Mouse (Mus musculus) frontal cortex, postnatal 10 days (tissue): ENCODE measurements at regions not wholly inside any gene's neighbourhood (a gene's known extent, or its start where the extent isn't known, plus 50 kb on each side); places are given as distances from the start of the nearest gene placed in this dataset.

Experiments
- DNase-seq, 2 experiments: peaks; one replicate each; pipeline ENCODE4 v3.0.0; 2022; ENCODE audit warnings: low spot score in 2 of 2, mixed read lengths in 1 of 2

DNA sequence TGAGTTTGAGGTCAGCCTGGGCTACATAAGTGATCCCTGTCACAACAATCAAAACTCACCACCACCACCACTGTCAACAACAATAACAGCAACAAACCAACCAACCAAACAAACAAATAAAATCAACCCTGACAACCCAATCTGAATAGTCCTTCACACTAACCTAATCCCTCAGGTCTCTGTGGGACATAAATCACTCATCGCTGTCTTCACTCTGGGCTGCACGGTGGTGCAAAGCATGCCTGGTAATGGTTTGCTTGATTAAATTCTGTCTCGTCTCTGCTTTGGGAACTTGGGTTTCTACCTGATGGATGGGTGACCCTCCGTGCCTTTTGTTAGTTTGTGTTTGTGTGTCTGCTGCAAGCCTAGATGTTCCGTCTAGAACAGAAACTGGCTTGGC lies 100.6 kb downstream of the Slc17a6 start:
- no peak for DNase-seq

DNA sequence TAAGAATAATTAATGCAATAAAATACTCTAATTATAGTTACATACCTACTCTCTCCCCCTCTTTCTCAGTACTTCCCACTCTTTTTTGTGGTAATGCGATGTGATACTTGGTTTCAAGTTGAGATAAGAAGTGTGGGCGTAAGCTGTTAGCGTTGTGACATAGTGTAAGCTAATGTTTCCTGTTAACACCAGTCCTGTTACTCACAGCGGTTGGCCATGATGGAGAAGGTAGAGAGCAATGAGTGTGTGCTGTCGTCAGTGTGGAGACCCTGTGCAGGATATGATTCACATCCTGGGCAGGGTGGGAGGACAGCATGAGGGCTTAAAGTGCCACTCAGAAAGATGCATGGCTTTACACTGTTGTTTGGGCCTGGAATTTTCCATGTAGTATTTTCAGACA lies 102.1 kb downstream of the Slc17a6 start:
- DNase-seq = no peak

DNA sequence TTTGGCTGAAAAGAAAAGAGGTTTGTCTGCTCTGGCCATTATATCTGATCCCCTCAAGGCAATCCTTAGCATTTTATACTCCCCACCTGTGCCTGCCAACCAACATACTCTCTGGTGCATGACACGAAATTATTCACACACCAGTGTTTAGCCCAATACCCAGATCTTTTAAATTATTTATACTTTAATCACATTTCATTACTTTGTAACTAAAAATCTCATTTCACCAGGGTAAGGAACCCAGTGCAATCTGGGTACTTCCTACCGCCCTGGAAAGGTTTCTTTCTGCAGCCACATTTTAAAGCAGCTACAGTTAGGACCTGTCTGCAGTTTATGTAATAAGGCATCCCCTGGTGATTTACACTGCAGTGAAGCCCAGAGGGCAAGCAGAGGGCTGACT lies 114.5 kb downstream of the Slc17a6 start:
- no peak for DNase-seq

DNA sequence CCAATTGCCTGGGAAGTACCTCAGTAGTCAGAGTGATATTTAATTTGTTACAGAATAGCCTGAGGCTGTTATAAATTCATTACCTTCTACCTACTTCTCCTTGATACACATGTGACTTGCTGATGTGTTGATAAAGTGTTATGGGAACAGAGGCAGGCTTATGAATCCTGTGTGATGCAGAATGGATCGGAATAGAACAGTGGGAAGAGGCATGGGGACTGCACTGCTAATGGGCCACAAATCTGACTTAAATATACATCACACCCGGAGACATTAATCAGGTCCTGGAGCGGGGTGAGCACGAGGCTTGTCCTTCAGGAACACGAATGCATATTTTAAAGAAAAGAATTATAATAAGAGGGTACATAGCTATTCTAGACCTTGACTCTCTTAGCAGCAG lies 117.8 kb downstream of the Slc17a6 start:
- DNase-seq = no peak

DNA sequence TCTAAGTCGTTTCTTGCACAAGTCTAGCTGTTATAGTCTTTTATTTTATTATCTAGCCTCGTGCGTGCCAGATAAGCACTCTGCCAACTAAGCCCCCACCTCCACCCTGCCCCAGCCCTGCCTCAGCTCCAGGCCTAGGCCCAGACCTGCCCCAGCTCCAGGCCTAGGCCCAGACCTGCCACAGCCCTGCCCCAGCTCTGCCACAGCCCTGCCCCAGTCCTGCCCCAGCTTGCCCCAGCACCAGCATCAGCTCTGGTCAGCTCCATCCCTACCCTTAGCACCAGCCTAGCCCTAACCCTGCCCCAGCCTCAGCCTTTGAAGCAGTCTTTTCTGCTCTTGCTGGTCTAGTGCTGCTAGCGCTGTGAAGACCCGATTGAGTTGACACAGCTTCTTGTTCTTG lies 119.1 kb downstream of the Slc17a6 start:
- DNase-seq = no peak

DNA sequence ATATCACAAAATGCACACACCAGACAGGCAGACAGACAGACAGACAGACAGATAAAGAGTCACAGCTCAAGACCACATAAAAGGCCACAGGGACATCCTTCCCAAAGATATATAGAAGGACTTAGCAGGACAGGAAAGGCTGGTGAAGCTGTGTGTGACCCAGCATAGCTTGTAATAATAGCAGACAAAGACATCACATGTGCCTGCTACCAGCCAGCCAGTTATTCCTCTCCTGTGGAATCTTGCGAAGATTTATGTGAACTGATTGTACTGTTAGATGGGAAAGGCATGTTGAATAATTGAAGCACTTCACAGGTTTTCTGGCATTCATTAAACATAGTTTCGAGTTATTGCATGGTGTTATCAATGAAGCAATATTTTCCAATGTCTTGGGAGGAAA lies 119.1 kb upstream of the Gas2 start:
- DNase-seq = no peak

DNA sequence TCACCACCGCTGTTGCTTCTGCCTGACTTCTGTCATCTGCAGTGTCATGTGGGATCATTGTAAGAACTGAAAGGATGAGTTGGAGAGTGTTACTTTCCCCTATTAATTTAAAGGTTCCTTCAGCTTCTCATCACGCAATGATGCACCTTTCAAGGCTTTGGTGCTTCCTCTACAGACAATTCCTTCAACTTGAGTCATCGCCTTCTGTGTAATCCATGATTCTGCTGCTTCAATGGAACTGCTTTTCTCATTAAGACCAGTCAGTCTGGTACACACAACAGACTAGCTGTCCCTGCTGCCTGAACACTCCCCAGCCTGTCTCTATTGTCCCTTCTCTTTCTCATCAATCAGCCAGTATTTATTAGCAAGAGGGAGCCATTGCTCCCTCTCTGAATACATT lies 116.2 kb upstream of the Gas2 start:
- no peak for DNase-seq

DNA sequence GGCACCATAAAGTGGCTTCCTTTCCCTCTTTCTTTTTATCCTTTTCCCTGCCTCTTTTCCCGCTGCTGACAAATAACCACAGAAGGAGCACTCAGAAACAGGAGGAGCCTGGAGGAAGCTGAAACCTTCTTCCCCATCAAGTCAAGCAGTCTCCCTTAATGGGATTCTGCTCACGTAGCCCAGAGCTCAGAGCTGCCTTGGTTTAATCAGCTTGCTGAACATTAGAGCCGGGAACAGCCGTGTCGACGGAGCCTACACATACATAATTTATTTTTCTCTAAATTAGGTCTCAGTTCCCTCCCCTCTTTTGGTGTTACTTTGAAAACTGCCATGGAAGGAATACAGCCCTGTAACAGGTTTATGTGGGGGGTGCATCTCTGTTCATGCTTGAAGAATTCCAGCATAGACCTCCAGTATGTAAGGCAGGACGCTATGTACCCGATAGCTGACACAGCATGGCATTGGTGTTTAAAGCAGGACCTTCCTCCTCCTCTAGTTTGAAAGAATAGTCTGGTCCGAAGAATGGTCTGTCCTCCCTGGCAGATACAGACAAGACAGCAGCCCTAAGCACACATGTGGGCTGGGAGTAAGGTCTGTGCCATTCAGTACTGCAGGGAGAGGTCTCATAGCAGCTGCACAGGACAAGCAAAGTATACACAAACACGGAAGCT lies 113.0 kb upstream of the Gas2 start:
- peak; percentile 23 to 32 for DNase-seq

DNA sequence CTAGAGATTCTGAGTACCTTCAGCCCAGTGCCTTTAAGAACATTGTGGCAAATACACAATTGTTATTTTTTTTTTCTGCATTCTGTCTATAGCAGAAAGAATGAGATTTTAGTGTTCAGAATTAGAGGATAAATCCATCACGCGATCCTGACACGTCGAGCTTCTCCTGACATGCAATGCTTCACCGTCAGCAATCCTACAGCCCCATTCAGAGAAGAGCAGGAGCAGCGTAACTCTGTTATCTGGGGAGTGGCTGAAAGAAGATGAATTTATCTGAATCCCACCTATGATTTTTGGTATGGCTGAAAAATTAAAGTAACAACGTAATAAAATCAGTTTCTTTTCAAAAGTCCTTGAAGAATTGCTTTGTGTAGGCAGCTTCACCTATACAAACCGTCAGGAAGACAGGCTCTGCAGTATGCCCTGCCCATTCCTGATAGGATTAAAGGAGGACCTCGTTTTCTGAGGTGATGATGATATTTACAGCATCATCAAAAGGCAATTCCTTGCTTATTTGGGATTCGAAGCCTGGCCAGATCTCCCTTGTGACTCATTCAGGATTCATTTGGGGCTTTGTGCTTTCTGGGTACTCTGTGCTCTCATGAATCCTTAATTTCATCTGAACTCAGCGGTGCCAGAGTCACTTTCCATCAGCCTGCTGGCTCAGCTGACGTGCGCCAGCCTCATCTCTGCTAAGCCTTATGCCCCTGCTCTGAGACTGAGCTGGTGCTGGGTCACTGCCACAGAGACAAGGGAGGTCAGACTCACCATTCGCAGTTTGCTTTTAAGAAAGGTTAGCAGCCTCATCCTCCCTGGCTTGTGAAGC lies 112.3 kb upstream of the Gas2 start:
- no peak for DNase-seq

DNA sequence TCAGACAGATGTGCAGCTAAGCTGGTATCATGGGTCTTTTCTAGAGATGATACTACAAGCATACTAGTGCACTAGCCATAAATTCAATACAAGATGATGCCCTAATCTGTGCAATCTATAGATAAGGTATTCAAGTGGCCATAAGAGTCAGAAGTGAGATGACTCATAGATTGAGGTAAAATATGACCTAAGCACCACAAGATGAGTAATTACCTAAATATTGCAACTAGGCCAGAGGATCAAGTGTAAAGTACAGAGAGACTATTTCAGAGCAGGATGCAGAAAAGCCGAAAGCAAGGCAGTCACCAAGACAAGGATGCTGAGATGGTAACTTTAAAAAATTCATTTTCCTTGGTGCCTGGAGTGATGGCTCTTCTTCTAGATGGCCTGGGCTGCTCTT lies 111.5 kb upstream of the Gas2 start:
- DNase-seq = no peak

DNA sequence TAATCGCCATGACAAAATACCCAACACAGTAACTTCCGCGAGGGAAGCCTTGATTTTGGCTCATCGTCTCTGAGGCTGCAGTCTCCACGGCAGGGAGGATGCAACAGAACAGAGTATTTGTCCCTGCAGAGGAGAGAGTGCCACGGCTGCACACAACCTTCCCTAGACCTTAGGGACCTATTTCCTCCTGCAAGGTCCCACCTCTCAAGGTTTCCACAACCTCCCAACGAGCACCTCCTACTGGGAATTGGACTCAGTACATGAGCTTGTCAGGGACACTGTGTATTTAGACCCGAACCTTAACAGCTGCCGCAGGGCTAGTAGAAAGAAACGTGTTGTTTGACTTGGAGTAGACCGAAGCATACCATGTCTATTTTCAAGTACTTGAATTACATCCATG lies 108.8 kb upstream of the Gas2 start:
- DNase-seq = no peak

DNA sequence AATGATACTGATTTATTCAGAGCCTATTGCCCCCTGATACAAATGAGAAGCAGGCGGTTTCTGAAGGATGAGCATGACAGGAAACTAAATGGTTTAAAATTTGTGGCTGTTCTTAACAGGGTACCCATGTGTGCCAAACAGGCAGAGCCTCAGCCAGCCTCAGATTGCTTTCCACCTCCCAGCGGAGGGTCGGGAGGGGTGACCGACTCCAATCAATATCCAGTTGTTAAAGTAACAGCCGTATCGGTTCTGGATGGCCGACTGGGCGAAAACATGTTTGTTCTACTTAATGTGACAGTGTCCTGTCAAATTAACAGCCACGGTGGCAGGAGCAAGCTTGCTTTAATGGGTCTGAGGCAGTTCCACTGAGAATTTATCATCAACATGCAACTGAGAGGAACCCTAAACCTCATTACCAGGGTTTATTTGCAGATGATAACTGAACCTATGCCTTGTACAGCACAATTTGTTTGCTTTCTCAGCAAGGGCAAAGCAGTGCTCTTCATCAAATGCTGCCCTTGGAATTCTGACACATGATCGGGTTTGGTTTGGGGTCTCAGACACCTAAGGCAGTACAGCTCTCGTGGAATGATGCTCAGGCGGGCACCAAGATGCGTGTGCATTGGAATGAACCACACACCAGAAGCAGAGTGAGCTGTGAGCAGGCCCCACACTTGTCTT lies 107.5 kb upstream of the Gas2 start:
- no peak for DNase-seq

DNA sequence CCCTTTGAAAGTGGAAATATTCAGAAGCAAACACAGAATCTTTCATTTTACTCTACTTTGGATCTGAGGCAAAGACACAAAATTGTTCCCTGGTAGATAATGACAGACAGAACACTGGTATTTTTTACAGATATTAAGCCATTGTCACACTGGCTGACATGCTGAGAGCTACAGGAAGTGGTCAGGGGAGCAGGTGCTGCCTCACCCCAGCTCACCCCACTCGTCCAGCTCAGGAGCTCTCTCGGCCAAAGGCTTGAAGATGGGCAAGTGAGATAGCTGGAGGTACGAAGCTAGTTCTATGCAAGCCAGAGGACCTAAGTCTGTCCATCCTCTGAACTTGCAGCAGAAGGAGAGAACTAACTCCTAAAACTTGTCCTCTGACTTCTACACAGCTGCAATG lies 105.6 kb upstream of the Gas2 start:
- no peak for DNase-seq

DNA sequence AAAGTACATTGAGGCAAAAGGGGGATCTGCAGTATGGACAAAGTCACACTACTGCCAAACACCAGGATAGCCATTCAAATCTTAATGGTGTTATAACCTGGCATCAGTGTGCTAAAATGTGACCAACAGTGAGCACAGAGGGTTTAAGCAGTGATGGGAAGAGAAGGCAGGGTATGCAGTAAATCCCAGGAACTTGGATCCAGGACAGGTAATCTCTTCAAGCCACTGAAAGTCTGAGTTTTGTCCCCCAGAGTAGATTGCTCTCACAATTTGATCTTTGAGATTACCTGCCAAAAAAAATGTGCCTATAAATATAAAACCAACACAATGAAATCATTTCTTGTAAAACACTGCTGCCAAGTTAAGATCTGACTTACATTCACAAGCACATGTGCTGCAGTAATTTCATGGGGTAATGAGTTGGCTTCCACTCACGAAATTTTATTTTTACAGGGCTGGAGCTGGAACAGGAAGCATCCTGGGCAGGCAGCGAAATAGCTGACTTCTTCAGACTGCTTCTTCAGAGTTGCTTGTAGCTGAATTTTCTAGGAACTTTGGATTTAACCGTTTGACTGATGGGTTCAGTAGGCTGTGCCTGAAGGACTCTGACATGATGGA lies 102.2 kb upstream of the Gas2 start:
- DNase-seq = no peak

DNA sequence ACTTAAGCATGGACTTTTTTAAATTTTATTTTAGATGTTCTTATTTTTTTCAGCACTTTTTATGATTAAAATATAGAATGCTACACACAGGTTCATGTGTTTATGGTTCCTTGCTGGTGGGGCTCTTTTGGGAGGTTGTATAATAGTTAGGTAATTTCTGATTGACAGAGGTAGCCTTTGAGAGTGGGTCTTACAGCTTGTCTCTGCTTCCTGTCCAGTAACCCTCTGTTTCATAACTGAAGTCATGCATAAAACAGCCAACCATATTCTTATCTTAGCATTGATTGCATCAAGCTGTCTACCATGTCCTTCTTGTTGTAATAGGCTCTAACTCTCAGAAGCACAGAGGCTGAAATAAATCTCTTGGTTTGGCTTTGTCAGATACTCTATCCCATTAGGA lies 94.7 kb upstream of the Gas2 start:
- no peak for DNase-seq

DNA sequence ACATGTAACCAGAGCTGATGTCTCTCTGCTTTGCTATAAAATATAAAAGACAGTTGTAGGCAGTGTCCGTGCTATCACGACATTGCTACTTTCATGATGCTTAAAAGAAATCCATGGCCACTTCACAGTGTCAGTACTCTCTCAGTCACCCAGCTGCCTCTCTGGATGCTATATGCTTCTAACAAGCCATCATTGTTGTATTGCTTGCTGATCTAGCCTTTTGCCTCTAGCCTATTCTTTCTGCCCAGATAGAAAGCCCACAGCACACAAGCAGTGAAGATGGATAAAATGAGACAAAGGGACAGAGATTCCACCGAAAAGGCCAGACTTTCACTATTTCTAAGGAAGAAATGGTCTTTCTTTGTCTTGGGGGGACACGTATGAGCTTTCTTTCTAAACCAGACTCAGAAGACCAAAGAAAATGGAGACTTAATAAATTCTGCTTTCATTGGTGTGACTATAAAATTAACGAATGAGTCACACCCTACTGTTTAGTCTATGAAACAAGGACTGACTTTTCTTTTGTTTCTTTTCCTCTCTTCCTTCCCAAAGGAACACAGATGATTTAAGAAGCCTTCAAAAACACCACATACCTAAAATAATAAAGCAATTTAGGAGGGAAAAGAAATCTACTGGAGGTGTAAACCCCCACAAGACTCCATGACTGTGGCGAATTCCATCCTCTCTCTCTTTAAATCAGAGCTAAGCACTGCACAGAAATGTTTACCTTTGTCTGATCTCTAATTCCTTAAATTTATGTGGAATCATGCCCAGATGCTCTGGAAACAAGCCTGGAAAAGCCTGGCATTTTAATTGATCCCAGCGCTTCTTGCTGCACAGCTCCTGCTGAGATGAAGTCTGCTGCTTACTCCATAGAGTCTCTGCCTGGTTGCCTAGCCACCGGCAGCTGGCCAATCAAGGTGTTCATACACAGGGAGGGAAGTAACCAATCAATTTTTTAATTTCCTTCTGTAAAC lies 89.6 kb upstream of the Gas2 start:
- no peak for DNase-seq

DNA sequence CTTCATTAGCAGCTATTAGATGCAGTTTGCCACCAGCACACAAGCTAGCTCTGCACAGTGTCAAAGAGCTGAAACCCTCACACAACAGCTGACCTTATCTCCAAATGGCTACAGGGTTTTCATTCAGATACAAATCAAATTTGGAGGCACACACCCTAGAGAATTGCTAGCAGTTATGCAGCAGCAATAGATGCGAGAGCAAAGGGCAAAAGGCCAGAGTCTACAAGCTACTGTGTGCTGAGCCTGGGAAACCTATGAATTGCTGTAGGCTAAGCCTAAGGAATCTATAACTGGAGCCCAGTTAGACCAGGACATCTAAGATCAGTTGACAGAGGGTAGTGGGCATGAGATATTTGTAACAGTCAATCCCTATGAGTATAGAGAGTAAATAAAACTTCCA lies 85.8 kb upstream of the Gas2 start:
- DNase-seq = no peak

DNA sequence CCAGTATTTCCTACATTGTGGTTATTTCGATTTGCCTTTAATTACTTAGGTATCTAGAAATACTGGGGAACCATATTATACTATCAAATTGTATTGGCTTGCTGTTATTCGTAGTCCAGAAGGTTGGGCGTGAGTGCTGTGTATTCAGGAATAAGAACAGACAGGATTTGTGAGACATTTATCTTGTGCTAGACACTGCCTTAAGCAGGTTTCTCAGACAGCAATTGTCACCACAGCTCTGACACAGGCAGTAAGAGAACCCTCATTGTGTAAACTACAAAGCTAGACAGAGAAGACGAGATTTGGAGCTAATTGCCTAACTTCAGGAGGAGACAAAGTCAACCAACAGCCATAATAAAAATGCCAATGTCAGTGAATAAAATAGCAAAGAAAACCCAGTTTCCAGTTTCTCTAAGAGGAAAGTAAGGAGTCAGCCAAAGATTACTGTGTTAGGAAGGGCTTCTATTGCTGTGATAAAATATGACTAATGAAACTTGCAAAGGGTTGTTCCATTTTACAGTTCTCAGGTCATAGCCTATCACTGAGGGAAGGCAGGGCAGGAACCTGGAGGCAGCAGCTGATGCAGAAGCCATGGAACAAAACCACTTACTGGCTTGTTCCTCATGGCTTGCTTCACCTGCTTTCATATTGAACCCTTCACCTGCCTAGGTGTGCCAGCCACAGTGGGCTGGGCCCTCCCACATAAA lies 78.6 kb upstream of the Gas2 start:
- DNase-seq = no peak

DNA sequence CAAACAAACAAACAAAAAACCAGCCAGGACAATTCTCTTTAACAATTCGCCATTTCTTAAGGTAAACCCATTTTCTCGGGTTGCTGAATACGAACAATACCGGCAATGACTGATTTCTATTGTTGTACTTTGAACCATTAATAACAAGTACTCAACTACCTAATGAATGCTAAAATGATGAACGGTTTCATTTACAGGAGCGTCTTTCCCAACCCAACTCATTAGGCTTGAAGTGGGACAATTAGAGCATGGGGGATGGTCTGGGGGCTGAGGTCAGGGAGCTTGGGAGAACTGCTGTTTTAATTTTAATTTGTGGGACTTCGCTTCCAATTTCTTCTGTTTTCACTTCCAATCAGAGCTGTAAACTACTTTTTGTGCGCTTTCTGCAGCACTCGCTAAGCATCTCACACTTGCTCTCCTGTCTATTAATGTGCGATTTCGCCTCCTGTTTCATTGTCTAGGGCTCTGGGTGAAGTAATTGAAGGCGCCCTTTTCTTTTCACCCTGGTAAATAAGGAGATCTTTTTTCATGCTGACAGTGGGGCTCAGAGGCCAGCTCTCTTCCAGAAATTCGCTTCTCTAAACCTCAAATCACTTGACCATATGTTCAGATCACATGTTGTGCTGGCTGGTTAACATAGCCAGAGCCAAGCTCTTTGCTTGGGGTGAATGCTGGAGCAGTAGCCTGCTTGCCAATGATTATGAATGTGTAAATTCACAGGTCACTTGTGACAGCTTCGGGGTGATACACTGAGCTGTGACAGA lies 77.7 kb upstream of the Gas2 start:
- DNase-seq = no peak
